Mouse (Mus musculus) hindbrain, embryonic 12.5 days (tissue): Measurements from ENCODE around the gene Dpysl5. TPM values are rescaled to one million over a fixed set of nuclear protein-coding genes. Genes with fewer than 3 reads are reported as not detected.
"Not testable (repeated sequence)": the region's sequence is repeated elsewhere in the genome, so short reads cannot be mapped to it uniquely, and the experiment has no call there.

Source experiments
- ATAC-seq: fragments of 200-750 bp; cut with Nextera tagmentation; 2 replicates; pipeline ENCODE4 v1.8.0; 2017; ENCODE audit warnings: moderate TSS enrichment; ENCODE audit not compliant: low FRiP score
- H3K27ac ChIP-seq: fragments of 300-500 bp; sonication (generic); 2 replicates; pipeline ENCODE4 v1.5.1; 2016; ENCODE audit warnings: mild to moderate bottlenecking
- H3K27me3 ChIP-seq: fragments of 300-500 bp; sonication (generic); 2 replicates; pipeline ENCODE4 v1.6.1; 2016; ENCODE audit warnings: mild to moderate bottlenecking
- H3K36me3 ChIP-seq: fragments of 300-500 bp; sonication (generic); 2 replicates; pipeline ENCODE4 v1.6.1; 2016; ENCODE audit warnings: mild to moderate bottlenecking
- H3K4me1 ChIP-seq: fragments of 300-500 bp; sonication (generic); 2 replicates; pipeline ENCODE4 v1.6.1; 2016
- H3K4me2 ChIP-seq: fragments of 300-500 bp; sonication (generic); replicated peaks from 2 replicates; pipeline ENCODE4 v1.6.1; 2016; ENCODE audit warnings: mild to moderate bottlenecking
- H3K4me3 ChIP-seq: fragments of 300-500 bp; sonication (generic); 2 replicates; pipeline ENCODE4 v1.5.1; 2016; ENCODE audit warnings: mild to moderate bottlenecking
- H3K9ac ChIP-seq: fragments of 300-500 bp; sonication (generic); 2 replicates; pipeline ENCODE4 v1.6.1; 2016; ENCODE audit warnings: mild to moderate bottlenecking, moderate library complexity
- H3K9me3 ChIP-seq: fragments of 300-500 bp; sonication (generic); replicated peaks from 2 replicates; pipeline ENCODE4 v1.6.1; 2016; ENCODE audit warnings: mild to moderate bottlenecking
- WGBS: fragments of 180-500 bp; shearing (Covaris S2); methylation state at CpG from one replicate; pipeline ENCODE4 v1.1.7; 2016; 5-methylcytosine and 5-hydroxymethylcytosine counted together
- polyA plus RNA-seq: library from polyadenylated mRNA; unstranded; fragments of >200 nt; fragmentation: Nextera tagmentation; extraction: Ambion mirVana; gene quantifications from 2 replicates; pipeline ENCODE4 v1.2.1, GENCODE M21; 2016

The Dpysl5 gene
- polyA plus RNA-seq, 1 experiment from 2014 or later: 135 TPM

GRCm38 (mm10) chr5:30678069-30678468 is 33.3 kb upstream of the Dpysl5 start:
- 100% methylated on average over 3 of the region's 3 CpGs for WGBS

GRCm38 (mm10) chr5:30678722-30679296 is 32.6 kb upstream of the Dpysl5 start:
- 96% methylated on average over 4 of the region's 4 CpGs for WGBS
- no peak overlapping the region for H3K4me2 ChIP-seq
- H3K27ac ChIP-seq: no peak overlapping the region
- no peaks in the 10 kb centered on the region for H3K4me1 ChIP-seq
- no peak overlapping the region for H3K4me3 ChIP-seq
- no peaks in the 10 kb centered on the region for H3K9me3 ChIP-seq
- peaks cover 10% of the 10 kb centered on the region for H3K36me3 ChIP-seq
- no peak overlapping the region for H3K9ac ChIP-seq
- H3K27me3 ChIP-seq: no peaks in the 10 kb centered on the region
- no peak for ATAC-seq

More at GRCm38 (mm10) chr5:30678069-30678468, 33.3 kb upstream of the Dpysl5 start:
- not testable (repeated sequence) for H3K27me3 ChIP-seq, H3K4me2 ChIP-seq, H3K27ac ChIP-seq, ATAC-seq, H3K9me3 ChIP-seq, H3K4me1 ChIP-seq, H3K9ac ChIP-seq, H3K4me3 ChIP-seq
- peaks cover 11% of the 10 kb centered on the region for H3K36me3 ChIP-seq

DNA sequence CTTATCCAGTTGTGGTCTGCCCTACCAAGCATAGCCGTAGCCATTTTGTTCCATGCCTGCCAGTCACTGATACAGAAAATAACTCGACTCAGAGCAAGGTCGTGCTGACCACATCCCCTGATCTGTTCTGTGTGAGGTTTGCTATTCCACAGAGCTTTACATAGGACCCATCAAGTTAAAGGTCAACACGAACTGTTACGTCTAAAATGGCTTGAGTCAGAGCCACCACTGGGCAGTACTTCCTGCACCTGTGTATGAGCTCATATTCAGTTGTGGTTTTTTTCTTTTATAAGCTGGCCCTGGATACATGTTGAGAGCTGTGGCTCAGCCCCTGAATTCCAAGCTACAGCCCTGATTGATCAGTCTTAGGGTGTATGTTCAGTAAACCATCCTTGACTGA is 31.8 kb upstream of the Dpysl5 start:
- Histone ChIP-seq H3K9ac (no peak overlapping the region), H3K4me3 (no peak overlapping the region), H3K27me3 (no peaks in the 10 kb centered on the region), H3K36me3 (peaks cover 10% of the 10 kb centered on the region), H3K4me1 (no peaks in the 10 kb centered on the region), H3K27ac (no peak overlapping the region), H3K4me2 (no peak overlapping the region), H3K9me3 (no peaks in the 10 kb centered on the region)
- WGBS: 85% methylated on average over 5 of the region's 5 CpGs
- ATAC-seq: no peak

GRCm38 (mm10) chr5:30681970-30682369 is 29.4 kb upstream of the Dpysl5 start:
- no peak overlapping the region for H3K9ac ChIP-seq
- H3K4me2 ChIP-seq: no peak overlapping the region
- H3K4me1 ChIP-seq: no peaks in the 10 kb centered on the region
- H3K27ac ChIP-seq: no peak overlapping the region
- no peak for ATAC-seq
- H3K4me3 ChIP-seq: no peak overlapping the region
- WGBS: 84% methylated on average over 5 of the region's 5 CpGs
- H3K36me3 ChIP-seq: no peaks in the 10 kb centered on the region; the same call in 1 of the 2 replicates
- H3K27me3 ChIP-seq: no peaks in the 10 kb centered on the region
- no peaks in the 10 kb centered on the region for H3K9me3 ChIP-seq

- no peak for ATAC-seq
- Histone ChIP-seq H3K27me3 (no peaks in the 10 kb centered on the region), H3K4me2 (no peak overlapping the region), H3K27ac (no peak overlapping the region), H3K4me1 (no peaks in the 10 kb centered on the region), H3K4me3 (no peak overlapping the region), H3K36me3 (no peaks in the 10 kb centered on the region), H3K9ac (no peak overlapping the region), H3K9me3 (no peaks in the 10 kb centered on the region)
Measured at GRCm38 (mm10) chr5:30682967-30683600, 28.3 kb upstream of the Dpysl5 start.

DNA sequence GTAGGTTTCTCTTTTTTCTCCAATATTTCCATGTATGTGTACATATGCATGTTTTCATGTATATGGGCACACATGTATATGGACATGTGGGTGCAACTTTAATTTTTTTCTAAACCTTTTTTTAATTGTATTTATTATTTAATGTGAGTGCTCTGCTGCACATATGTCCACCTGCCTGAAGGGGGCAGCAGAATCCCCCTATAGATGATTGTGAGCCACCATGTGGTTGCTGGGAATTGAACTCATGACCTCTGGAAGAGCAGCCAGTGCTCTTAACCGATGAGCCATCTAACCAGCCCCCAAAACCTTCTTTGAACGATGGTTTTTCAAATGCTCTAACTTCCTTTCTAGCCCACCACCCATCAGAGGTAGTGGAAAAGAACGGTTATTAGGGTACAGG is 27.4 kb upstream of the Dpysl5 start:
- Histone ChIP-seq H3K4me1 (no peaks in the 10 kb centered on the region), H3K9me3 (no peaks in the 10 kb centered on the region), H3K4me3 (no peak overlapping the region), H3K27ac (no peak overlapping the region), H3K4me2 (no peak overlapping the region), H3K36me3 (no peaks in the 10 kb centered on the region), H3K9ac (no peak overlapping the region), H3K27me3 (no peaks in the 10 kb centered on the region)
- WGBS: 78% methylated on average over 3 of the region's 3 CpGs
- no peak for ATAC-seq

DNA sequence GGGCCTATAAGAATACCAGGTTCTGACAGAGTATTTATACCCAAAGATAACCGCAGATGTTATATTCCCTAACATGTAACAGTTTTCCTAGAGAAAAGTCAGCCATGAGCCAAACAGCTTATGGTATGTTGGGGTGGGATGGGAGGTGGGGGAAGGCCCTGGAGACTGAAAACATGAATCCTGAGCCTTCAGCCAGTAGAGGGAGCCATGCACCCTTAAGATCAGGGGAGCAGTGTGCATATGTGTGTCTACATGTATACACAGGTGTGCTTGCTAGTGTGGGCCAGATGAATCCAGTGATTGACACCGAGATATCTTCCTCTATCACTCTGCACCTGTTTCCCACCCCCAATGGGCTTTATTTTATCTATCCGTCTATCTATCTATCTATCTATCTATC is 24.6 kb upstream of the Dpysl5 start:
- H3K36me3 ChIP-seq: no peaks in the 10 kb centered on the region
- no peaks in the 10 kb centered on the region for H3K4me1 ChIP-seq
- no peak overlapping the region for H3K4me3 ChIP-seq
- no peak overlapping the region for H3K4me2 ChIP-seq
- H3K27me3 ChIP-seq: no peaks in the 10 kb centered on the region
- no peak overlapping the region for H3K27ac ChIP-seq
- H3K9me3 ChIP-seq: no peaks in the 10 kb centered on the region
- ATAC-seq: no peak
- 58% methylated on average over 3 of the region's 3 CpGs for WGBS
- no peak overlapping the region for H3K9ac ChIP-seq

GRCm38 (mm10) chr5:30700361-30701000 is 10.9 kb upstream of the Dpysl5 start:
- no peaks in the 10 kb centered on the region for H3K36me3 ChIP-seq
- no peak overlapping the region for H3K27ac ChIP-seq
- 0 out of 2 replicates have a peak, but pooled peaks cover 4% of the 10 kb centered on the region for H3K27me3 ChIP-seq
- no peaks in the 10 kb centered on the region for H3K9me3 ChIP-seq
- 0 out of 2 replicates have a peak, but pooled peaks cover 4% of the 10 kb centered on the region for H3K4me1 ChIP-seq
- no peak overlapping the region for H3K9ac ChIP-seq
- no peak overlapping the region for H3K4me2 ChIP-seq
- WGBS: 76% methylated on average over 8 of the region's 8 CpGs
- no peak for ATAC-seq
- no peak overlapping the region for H3K4me3 ChIP-seq

GRCm38 (mm10) chr5:30701373-30701772 is 10.0 kb upstream of the Dpysl5 start:
- H3K9ac ChIP-seq, ATAC-seq, H3K9me3 ChIP-seq, H3K4me1 ChIP-seq, H3K36me3 ChIP-seq, H3K4me3 ChIP-seq, H3K27me3 ChIP-seq, H3K27ac ChIP-seq, H3K4me2 ChIP-seq: not testable (repeated sequence)
- WGBS: 28% methylated on average over 4 of the region's 4 CpGs

- ATAC-seq: no peak
- no peaks in the 10 kb centered on the region for H3K9me3 ChIP-seq
- H3K9ac ChIP-seq: no peak overlapping the region
- H3K27ac ChIP-seq: no peak overlapping the region
- H3K4me1 ChIP-seq: 0 out of 2 replicates have a peak, but pooled peaks cover 4% of the 10 kb centered on the region
- H3K4me2 ChIP-seq: no peak overlapping the region
- H3K36me3 ChIP-seq: no peaks in the 10 kb centered on the region
- peaks cover 4% of the 10 kb centered on the region; the same call in 1 of the 2 replicates for H3K27me3 ChIP-seq
- WGBS: 85% methylated on average over 3 of the region's 3 CpGs
- no peak overlapping the region for H3K4me3 ChIP-seq
Measured at GRCm38 (mm10) chr5:30701866-30702265, 9.5 kb upstream of the Dpysl5 start.

GRCm38 (mm10) chr5:30709744-30710383 is 1.5 kb upstream of the Dpysl5 start:
- ATAC-seq: no peak
- no peak overlapping the region for H3K4me2 ChIP-seq
- H3K4me3 ChIP-seq: no peak overlapping the region
- H3K9me3 ChIP-seq: no peaks in the 10 kb centered on the region
- H3K27ac ChIP-seq: no peak overlapping the region
- 14% methylated on average over 13 of the region's 13 CpGs for WGBS
- H3K4me1 ChIP-seq: peaks cover 34% of the 10 kb centered on the region
- peaks cover 6% of the 10 kb centered on the region for H3K27me3 ChIP-seq
- no peak overlapping the region for H3K9ac ChIP-seq
- no peaks in the 10 kb centered on the region for H3K36me3 ChIP-seq

DNA sequence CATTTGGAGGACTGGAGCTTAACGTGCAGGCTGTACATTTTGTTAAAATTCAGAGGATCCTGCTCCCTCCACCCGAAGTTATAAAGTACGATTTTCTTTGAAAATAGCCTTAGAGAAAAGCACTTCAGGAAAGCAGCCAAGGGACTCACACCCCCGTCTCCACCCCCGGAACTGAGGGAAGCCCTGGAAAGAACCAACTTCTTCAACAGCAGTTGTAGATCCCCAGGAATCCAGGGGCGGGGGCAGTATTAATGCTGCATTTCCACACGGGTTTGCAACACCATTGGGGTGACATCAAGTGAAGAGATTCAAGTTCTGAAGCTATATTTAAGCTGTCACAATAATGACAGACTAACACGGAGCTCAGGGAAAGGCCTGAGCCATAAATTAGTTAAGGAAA is 878 bp upstream of the Dpysl5 start:
- H3K4me3 ChIP-seq: peak overlapping the region; percentile 72
- WGBS: 18% methylated on average over 8 of the region's 8 CpGs

More for the DNA sequence above, 878 bp upstream of the Dpysl5 start:
- no peak for ATAC-seq
- Histone ChIP-seq H3K27ac (peak overlapping the region; percentile 95; the same call in 1 of the 2 replicates), H3K27me3 (peaks cover 6% of the 10 kb centered on the region), H3K4me2 (peak overlapping the region; percentile 77), H3K9ac (peak overlapping the region; percentile 92; the same call in 1 of the 2 replicates), H3K36me3 (no peaks in the 10 kb centered on the region), H3K4me1 (peaks cover 40% of the 10 kb centered on the region), H3K9me3 (no peaks in the 10 kb centered on the region)
